Mouse (Mus musculus) skeletal muscle tissue, adult 2 months (tissue): ENCODE results near the gene Aurkb.

Experiments
- DNase-seq: peaks from one replicate; pipeline ENCODE4 v3.0.0-alpha.2; 2012; ENCODE audit warnings: low read depth, low spot score

The Aurkb gene

DNA sequence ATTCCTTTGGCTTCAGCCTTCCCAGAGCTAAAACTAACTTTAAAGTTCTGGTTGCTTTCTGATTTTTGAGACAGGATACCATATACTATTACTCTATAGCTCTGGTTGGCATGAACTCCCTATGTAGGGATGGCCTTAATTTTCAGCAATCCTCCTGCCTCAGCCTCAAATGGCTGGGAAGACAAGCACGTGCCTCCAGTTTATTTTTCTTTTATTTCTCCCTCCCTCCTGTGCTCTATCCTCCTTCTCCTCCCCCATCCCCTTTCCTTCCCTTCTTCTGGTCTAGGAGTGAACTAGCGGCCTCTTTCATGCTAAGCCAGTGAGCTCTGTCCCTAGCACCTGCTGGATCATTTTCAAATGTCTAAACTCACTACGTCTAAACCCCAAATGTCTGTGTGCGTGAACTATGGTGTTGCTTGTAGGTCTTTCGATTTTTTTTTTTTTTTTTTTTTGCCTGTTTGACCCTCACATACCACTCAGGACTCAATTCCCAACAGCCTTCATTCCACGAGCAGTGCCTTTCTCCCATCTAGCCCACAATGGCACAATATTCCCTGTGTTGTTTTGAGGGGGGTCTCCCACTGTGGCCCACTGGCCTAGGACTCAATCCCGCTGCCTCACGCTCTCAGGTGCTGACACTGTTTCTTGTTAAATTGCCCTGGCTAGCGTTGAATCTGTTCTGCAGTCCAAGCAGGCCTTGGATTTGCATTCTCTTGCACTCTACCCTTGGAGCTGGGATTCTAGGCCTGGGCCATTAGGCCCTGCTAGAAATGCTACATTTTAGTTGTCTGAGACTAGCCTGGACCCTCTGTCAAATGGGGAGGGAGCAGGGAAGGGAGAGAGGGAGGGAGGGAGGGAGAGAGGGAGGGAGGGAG lies 19.0 kb downstream of the Aurkb start:
- no peak for DNase-seq

DNA sequence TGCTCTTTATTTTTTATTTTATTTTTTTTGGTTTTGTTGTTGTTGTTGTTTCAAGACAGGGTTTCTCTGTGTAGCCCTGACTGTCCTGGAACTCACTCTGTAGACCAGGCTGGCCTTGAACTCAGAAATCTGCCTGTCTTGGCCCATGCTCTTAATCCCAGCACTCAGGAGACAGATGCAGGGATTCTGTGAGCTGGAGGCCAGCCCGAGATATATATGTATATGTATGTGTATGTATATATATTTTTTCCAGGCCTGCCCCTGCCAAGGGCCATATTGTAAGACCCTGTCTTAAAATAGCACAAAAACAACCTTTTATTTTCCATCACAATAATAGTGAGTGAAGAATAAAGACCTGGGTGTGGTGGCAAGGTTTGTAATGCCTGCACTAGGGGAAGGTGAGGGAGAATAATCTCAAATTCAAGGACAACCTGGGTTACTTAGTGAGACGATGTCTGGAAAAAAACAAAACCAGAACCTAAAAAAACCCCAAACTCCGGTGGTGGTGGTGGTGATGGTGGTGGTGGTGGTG lies 20.0 kb downstream of the Aurkb start:
- DNase-seq: no peak

DNA sequence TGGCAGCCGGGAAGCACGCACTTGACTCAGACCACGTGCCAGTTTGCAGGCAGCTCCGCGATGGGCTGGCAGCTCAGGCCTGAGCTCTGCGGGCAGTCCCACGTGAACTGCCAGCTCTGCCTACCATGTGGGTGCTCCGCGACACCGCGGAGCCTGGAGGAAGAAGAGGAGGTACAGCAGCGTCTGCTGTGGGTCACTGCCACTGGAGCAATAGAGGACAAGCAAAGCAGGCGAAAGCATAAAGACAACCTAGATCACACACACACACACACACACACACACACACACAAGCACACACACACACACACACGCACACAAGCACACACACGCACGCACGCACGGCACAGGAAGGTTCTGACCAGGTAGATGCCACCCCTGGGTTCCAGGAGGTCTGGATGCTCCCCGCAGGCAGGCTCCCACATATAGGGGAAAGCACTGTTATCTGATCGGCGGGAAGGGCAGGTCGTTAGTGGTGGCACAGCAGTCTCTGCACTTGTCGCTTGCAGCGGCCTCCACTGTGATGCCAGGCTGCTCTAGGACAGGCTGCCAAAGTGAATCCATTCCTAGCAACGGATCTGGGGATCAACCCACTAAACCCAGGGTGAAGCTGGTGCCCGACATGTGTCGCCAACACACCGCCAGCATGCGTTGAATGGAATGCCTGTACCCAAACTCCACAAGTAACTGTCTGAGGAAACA lies 20.9 kb downstream of the Aurkb start:
- DNase-seq: no peak

DNA sequence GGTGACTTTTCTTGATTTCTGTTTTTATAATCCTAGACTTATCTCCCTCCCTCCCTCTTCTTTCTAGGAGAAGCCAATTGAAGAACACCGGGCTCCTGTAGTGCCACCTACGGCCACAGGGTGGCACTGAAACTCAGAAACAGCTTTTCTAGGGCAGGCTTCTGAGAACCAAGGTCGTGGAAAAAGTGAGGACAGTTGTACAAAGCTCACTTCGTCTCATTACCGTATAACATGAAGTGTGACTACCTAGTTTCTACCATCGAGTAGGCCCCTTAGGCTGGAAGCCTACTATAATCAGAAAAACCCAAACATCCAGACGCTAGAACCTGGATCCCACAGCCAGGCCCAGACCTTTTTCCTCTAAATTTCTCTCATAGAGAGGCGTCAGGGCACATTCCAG lies 21.5 kb downstream of the Aurkb start:
- peak; percentile 86 for DNase-seq

DNA sequence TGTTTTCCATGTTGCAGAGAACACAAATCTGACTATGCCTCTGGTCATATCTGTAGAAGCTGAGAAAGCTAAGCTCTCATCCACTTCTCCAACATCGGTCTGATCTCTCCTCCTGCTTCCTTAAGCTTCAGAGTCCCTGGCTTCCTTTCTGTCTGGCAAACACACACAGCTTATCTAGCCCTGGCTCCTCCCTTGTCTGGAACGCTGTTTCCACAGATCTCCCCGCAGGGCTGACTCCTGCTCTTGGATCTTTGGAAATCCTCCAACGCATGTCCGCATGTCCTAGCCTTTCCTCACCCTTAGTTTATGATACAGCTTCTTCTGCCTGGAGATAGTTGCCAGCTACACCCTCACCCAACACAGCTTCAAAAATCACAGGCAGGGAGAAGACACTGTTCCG lies 22.2 kb downstream of the Aurkb start:
- DNase-seq: no peak

DNA sequence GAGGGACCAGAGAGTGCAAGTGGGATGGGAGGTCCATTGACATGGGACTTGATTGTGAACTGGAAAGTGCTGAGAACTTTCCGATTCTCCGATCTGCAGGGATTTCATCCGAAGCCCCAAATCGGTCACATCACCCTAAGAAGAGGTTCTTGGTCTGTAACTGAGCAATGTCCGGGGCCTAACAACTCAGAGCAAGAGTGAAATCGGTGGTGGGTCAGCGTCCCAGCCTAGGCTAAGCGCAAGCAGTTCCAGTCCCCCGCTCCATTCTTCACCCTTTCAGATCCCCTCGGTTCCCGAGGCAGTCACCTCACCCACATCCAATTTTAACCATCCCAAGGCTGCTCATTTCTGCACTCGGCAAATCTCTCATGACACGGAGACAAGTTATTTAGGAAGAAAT lies 24.6 kb downstream of the Aurkb start:
- no peak for DNase-seq

DNA sequence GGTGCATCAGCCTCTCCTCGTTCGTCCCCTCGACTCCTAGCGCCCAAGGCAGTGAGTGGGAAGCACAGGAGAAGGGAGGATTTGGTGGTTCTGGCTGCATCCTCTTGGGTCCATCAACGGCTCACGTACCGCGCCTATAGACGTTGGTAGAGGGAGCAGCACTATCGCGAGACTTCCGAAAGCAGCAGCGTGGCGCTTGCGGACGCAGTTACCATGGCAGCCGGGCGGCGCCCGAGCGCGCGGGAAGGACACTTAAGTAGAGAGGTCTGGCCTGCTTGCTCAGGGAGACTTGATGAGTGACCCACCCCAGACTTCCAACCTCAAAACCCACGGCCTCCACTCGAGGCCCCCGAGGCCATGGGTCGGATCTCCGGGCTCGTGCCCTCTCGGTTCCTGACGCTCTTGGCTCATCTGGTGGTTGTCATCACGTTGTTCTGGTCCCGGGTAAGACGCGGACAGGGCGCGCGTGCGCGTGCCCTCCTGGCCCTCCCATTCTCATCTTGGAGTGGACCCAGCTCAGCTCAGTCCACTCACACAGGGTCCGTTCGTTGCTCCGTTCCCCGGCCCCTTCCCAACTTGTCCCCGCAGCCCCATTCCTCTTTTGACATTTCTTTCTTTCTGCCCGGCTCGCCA lies 25.3 kb downstream of the Aurkb start, which contains the start of gene Tmem107:
TSS of gene Tmem107 (plus strand) at position 217 of the 633 bp plus-strand sequence.
- peak; percentile 97 for DNase-seq

DNA sequence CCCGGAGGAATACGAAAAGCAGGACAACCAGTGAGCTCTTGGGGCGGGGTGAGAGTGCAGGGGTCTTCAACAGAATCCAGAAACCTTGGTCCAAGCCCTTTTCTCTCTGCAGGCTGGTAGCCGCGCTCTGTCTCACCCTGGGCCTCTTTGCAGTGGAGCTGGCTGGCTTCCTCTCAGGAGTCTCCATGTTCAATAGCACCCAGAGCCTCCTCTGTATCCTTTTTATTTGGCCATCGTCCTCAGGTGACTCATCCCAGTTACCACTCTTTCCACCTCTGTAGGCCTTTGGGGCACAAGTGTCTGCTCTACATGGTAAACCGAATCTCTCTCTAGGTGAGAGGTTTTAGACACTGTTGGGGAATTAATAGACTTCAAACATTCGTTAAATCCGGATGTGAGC lies 25.8 kb downstream of the Aurkb start:
- no peak for DNase-seq

DNA sequence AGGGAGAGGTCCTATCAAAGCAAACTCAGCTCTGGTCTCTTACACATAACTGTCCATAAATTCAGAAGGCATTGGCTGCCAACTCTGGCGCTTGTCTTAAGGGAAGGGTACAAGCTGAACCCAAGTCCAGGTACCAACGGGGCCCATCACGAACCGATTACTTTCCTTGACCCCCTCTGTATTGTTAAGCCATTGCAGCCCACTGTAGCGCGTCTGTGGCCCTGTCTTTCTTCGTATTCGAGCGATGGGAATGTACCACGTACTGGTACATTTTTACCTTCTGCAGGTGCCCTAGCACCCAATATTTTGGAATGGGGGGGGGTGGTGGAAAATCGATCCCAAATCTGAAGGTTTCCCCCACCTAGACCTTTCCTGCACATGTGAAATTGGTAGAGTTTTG lies 26.8 kb downstream of the Aurkb start:
- no peak for DNase-seq

DNA sequence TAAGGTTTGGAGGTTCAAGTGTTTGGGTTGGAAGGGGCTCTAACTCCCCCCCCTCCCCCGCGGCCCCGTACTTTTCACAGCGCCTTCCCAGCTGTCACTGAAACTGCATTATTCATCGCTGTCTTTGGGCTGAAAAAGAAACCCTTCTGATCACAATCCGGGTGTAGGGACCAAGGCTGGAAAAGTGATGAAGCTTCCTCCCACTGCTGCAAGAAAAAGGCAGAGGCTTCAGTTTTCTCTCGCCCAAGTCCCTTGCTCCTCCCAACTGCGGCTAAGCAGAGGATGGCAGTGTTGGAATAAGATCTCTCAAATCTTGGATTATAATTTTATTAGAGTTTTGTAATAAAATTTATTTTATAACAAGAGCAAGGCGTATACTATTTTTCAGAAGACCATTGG lies 27.2 kb downstream of the Aurkb start:
- DNase-seq: no peak

DNA sequence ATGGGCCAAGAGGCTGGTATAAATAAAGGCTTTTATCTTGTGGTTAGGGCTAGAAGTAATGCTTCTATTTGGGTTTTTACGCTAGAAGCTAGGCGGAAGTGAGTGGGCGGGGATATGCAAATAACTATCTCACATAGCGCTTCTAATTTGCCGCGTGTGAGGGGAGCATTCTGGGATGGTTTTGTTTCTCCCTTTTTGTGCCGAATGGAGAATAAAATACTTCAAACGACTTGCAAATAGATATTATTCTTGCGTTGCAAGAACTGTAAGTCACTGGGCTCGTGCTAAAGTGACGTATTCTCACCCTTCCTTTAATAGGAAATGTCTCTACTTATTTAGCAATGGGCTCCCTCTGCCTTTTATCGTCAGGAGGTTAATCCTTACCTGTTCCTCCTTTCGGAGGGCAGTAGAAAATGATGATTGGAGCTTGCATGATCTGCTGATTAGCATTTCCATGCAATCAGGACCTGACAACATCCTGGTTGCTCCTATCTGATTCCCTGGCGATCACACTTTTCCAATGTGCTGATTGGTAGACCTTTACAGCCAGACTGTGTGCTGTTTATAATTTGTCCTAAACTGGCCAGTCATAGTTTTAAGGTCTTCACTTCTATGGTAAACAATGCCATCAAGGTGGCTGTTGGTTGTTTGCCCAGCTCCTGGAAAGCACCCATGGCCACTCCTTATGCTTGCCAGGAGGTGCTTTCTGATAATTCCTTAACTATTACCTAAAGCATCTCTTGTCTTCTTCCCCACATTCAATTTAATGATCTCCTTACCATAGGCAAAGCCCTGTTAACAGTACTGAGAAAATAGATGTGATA lies 27.8 kb downstream of the Aurkb start:
- peak; percentile 95 for DNase-seq

DNA sequence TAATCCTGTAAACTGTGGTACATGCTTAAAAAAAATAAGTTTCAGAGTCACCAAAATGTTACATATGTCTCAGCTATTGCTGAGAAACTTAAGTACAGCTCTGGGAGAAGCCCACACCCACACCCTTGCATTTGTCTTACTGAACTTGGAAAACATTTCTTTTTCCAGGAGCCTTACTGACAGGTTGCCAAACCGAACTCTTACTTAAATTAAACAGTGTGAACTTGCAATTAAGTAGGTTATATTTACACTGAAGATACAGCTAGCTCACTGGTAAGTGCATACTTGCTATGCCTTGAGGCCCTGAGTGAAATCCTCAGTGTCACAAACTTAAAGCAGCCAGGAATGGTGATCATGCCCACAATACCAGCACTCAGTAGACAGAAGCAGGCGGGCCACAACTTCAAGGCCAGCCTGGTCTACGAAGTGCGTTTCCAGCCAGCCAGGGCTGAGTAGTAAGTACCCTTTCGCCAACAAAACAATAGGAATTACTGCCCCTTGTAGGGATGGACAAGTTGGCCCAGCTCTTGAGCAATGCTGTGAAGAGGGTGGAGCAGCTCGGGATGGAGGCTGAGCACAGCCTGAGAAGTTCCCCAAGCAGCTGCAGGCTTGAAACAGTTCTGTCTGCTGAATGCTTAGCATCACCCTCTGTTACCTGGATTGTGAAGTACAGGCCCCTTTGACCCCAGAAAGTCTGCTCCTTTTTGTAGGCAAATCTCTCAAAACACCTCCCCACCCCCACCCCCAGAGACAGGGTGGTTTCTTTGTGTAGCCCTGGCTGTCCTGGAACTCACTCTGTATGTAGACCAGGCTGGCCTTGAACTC lies 28.7 kb downstream of the Aurkb start:
- DNase-seq: no peak

DNA sequence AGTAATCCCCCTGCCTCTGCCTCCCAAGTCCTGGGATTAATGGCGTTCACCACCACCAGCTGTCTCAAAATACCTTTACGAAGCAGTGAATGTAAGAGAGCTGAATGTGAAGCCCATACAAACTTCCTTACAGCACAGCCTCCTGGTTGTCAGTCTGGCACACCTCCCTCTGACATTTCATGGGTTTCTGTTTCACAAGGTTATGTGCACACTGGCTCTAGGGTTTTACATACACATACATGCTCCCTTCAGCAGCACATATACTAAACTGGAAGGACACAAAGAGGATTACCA lies 29.3 kb downstream of the Aurkb start:
- DNase-seq: no peak

DNA sequence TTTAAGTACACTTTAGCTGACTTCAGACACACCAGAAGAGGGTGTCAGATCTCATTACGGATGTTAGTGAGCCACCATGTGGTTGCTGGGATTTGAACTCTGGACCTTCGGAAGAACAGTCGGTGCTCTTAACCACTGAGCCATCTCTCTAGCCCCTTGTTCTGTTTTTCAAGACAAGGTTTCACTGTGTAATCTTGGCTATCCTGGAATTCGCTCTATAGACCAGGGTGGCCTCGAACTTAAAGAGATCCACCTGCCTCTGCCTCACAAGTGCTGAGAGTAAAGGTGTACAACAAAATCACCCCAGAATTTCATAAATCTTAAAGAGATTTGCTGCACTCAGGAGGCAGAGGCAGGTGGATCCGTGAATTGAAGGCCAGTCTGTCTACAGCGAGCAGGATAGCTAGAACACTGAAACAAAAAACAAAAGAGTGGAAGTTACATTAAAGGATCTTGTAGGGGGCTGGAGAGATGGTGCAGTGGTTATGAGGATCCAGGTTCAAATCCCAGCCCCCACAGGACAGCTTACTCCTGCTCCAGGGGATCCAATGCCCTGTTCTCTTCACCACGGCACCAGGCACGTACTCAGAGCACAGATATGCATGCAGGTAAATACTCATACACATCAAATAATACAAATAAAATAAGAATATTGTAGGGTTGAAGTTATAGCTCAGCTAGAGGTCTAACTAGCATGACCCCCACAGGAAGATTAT lies 30.5 kb downstream of the Aurkb start:
- no peak for DNase-seq

DNA sequence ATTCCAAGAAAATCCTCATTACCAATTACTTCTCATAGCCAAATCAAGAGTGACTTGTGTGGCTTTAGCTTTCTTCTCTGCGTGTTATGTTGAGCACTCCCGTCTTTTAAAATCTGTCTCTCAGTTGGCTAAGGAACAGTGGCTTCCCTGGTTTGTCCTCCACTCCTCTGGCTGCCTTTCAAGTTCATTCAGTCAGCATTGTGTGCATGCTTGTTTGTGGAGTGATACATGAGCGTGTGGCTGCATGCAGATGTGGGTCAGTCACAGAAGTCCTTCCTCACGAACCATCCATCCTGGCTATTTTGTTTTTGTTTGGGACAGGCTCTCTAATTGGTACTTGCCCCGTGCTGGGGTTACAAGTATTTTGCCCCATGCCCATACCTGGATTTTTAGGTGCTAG lies 31.1 kb downstream of the Aurkb start:
- DNase-seq: no peak

DNA sequence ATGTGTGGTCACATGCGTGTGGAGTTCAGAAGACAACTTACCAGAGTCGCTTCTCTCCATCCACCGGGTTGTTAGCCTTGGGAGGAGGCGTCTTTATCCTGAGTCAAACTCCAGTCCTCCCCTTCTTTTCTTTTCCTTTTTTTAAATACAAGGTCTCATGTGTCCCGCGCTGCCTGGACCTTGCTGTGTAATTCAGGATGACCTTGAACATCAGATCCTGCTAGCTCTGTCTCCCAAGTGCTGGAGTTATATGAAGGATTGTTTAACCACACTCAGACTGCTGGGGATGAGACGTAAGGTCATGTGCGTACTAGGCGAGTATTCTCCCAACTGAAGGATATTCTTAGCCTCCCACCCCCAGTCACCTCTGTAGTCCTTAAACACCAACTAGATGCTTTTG lies 31.9 kb downstream of the Aurkb start:
- DNase-seq: no peak

DNA sequence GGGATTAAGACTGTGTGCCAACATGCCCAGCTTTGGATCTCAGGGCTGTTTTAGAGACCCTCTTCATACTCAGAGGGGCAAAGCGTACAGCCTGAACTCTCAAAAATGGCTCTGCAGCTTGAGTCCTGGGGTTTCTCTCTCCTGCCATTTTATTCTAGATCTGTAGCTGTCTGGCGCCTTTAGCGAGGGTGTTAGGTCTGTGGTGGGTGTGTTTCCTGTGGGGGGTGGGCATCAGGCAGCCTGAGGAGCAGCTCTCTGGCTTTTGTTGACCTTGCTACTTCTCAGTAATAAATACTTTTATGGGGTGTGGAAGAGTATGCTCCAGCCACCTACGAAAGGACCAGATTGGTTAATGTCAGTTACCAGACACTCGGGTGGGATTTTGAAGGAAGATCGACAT lies 32.6 kb downstream of the Aurkb start:
- no peak for DNase-seq

DNA sequence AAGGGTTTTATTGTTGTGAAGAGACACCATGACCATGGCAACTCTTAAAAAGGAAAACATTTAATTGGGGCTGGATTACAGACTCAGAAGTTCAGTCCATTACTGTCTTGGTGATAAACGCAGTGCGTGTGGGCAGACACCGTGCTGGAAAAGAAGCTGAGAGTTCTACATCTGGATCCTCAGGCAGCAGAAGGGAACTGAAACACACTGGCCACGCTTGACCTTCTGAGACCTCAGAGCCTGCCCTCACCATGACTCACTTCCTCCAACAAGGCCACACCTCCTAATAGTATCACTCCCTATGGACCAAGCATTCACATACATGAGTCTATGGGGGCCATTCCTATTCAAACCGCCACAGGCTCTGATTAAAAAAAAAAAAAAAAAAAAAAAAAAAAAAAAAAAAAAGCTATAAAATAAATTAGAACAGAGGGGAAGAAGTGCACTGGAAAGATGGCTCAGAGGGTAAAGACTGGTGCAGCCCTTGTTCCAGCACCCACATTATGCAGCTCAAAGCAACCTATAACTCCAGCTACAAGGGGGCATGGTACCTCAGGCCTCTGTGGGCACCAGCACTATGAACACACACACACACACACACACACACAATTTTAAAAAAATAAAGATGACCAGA lies 33.5 kb downstream of the Aurkb start:
- DNase-seq: no peak

DNA sequence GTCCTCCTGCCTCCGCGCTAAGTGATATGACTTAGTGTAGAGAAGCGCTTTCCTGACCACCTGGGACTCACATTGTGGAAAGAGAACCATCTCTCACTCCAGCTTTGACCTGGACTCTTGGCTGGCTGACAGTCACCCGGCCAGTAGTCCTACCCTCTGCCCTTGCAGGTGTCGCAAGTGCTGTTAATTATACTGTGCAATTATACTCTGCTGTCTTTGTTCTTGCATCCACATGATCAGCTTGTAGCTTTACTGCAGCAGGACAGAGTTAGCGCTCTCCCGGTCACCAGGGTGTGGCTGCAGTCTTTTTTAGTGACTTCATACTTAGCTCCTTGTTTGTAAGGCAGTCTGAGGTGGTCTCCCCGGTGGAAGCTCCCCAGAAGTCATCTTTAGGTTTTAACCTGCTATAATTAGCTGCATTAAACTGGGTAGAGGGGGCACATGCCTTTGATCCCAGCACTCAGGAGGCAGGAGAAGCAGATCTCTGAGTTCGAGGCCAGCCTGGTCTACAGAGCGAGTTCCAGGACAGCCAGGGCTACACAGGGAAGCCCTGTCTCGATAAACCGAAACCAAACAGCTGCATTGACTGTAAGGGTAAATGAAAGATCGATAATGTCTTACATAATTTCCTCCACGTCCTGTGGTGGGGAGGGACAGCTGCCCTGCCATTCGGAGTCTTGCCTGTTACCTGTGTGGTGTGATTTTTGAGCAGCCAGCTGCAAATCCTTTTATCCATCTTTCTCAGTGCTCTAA lies 34.8 kb downstream of the Aurkb start:
- no peak for DNase-seq
